Mouse (Mus musculus): ENCODE data around the gene Fstl4.
A peak's percentile ranks its signal among the peaks of the same experiment; 100 is the strongest.

Gene Fstl4

DNA sequence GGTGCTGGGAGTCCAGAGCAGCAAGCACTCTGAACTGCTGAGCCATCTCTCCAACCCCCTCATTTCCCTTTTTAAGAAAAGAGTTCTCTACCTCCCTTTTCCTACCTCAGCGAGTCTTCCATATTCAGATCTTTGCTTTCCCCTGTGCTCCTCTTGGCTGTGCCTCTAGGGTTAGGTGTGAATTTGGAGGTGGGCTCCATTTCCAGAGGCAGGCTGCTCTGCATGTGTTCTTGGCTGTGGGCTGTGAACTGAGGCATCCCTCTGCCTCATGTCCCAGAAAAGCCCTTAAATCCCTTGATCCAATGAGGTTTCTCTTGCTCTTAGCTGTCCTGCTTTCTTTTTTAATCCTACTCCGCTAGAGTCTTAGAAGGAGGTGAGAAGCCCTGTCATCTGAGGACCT lies 151.2 kb downstream of the Fstl4 start:
- DNase-seq: no peak

- DNase-seq: no peak
Observed at GRCm38 (mm10) chr11:52919231-52919960, 155.0 kb downstream of the Fstl4 start.

DNA sequence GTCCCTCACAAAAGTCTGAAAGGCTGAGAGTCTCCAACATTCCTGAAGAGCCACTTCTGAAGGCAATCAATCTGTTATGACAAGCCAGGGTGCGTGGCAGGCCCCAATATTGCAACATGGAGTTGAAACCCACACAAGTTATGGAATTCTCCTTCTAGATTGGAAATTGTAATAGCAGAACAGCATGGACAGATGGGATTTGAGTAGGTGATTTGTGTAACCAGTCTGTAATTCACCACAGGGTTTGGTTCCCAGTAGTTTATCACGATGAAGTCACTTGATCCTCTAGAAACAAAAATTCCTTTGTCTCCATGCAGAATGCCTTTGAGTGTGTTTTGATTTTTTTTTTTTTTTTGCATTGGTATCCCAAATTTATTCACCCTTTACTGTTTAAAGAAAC lies 159.8 kb downstream of the Fstl4 start:
- no peak for DNase-seq

- no peak for DNase-seq
Observed at GRCm38 (mm10) chr11:52928321-52928720, 163.9 kb downstream of the Fstl4 start.

GRCm38 (mm10) chr11:52939336-52940070 lies 175.1 kb downstream of the Fstl4 start:
- DNase-seq: no peak

DNA sequence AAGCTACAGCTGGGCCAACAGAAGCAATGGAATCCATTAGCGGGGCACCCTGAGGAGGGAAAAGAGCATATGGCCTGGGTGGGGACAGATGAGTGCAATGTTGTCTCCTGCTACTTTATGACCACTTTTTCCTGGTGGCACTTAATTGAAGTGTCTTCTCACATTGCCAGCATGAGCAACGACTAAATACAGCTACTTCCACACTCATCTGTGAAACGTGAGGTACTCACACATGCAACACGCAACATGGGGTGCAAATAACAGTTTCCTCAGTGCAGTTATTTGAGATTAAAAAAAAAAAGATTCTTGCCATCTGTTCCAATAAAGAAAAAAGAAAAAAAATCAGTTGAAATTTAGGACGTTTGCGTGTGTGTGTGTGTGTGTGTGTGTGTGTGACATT lies 178.5 kb downstream of the Fstl4 start:
- DNase-seq: no peak

GRCm38 (mm10) chr11:52954995-52955394 lies 190.6 kb downstream of the Fstl4 start:
- DNase-seq: no peak

DNA sequence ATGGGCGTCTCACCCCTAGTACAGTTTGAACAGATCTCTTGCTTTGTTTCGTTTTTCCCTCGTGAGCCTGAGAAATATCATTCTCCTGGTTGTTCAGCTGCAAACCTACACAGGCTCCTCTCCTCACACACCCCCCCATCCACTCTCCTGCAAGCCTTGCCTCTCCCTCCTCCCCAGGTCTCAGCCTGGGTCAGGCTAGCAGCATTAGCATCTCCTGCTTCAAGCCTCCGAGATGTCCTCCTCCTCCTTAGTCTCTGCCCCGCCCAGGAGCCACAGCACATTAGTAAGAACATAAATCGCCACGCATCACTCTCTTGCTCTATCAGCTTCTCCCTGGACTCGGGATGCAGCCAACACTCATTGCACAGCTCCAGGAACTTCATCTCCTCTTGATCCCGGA lies 204.4 kb downstream of the Fstl4 start:
- DNase-seq: peak; percentile 81

DNA sequence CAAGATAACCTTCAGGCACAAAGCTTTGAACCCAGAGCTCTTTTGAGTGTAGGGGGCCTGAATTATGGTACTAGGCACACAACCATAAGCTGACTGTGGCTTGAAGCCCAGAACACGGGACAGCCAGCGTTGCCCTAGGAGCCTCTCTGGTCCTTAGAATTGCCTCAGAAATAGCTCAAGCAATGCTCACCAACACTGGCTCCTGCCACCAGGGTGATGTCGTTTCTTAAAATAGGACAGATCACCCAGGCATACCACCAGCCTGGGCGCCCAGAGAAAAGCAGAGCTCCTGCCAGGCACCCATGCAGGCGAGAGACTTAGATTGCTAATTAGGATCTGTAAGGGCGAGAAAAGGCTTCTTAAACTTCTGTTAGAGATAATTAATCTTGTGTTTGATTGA lies 206.0 kb downstream of the Fstl4 start:
- DNase-seq: peak; percentile 94

- DNase-seq: no peak
Observed at GRCm38 (mm10) chr11:52986986-52987385, 222.6 kb downstream of the Fstl4 start.

GRCm38 (mm10) chr11:52994688-52995087 lies 230.3 kb downstream of the Fstl4 start:
- DNase-seq: no peak

DNA sequence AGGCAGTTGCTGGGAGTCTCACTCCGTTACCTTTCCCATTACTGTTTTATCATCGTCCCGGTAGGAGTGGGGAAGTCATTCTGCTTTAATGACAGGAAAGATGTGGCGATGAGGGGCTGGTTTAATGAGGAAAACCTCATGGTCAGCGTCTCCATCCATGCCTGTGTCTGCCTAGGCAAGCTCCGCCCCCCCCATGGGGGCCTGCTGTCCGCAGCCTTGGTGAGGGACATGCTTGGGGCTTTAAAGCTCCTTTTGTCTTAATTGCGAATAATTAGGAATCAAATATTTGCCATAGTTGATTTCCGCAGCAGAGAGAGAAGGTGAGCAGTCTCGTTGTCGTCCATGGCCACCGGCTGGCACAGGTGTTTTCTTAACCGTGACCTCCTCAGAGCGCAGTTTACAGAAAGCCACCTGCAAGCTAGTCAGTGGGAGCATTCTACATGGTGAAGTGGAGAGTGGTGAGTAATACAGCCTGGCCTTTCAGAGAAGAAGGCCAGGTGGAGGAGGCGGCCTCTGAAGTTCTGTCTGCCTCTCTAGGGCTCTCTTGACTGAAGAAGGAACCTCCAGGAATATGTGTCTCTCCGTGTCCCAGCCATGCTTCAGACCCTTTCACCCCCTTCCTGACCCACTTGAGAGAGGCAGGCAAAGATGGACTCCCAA lies 232.1 kb downstream of the Fstl4 start:
- DNase-seq: peak; percentile 57

GRCm38 (mm10) chr11:52997421-52997820 lies 233.0 kb downstream of the Fstl4 start:
- peak; percentile 74 for DNase-seq

- peak; percentile 61 for DNase-seq
Observed at GRCm38 (mm10) chr11:53000226-53000625, 235.8 kb downstream of the Fstl4 start.

- DNase-seq: peak; percentile 62
Observed at GRCm38 (mm10) chr11:53003361-53003760, 238.9 kb downstream of the Fstl4 start.

DNA sequence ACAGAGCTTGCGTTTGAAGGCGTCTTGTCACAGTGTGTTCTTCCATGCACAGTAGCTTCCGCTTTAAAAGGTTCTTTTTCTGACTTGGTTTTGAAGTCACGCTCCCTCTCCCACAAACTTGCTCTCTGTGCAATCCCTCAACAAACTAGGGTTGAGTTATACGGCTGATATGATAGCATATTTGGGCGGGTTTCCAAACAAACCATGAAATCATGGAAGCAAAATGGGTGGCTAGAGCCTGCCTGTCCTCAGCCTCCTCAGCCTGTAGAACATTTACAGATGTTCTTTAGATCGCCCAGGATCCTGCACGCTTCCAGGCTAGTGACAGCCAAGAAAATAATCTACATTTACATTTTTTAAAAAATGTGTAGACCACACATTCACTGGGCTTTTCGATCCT lies 239.4 kb downstream of the Fstl4 start:
- peak; percentile 64 for DNase-seq

GRCm38 (mm10) chr11:53009597-53009996 lies 245.2 kb downstream of the Fstl4 start:
- no peak for DNase-seq

DNA sequence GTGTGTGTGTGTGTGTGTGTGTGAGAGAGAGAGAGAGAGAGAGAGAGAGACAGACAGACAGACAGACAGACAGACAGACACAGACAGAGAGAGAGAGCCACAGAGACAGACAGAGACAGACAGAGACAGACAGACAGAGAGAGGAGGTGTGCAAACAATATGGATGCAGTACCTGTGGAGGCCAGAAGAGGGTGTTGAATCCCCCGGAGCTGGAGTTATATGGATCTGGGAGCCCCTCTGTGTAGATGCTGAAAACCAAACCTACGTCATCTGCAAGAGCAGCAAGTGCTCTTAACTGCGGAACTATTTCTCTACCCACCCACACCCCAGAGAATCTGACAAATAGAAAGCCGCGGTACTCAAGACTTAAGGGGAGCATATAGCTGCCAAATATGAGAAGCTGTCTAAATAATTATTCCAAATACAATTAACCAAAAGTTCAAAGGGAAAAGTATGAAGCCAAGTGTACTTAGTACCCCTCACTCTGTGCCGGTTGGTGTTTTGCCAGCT lies 247.6 kb downstream of the Fstl4 start:
- no peak for DNase-seq

DNA sequence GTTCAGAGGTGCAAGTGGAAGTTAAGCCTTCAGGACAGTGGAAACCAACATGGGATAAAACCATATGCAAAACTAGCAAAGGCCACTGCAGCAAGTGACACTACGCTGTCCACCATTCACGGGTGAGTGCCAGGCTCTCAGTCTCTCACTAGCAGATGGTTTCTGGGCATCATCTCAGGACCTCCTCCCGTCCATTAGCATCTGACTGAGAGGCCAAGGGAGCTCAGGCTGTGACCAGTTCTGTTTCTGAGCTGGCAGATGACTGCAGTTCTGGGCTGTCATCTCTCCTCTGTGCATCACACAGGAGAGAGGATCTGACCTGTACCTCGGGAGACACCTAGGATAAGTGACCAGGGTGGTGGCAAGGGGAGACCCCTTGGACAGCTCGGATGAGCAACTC lies 249.5 kb downstream of the Fstl4 start:
- no peak for DNase-seq

GRCm38 (mm10) chr11:53016358-53017021 lies 252.1 kb downstream of the Fstl4 start:
- DNase-seq: no peak

- no peak for DNase-seq
Observed at GRCm38 (mm10) chr11:53019509-53019908, 255.1 kb downstream of the Fstl4 start.

GRCm38 (mm10) chr11:53024403-53024802 lies 260.0 kb downstream of the Fstl4 start:
- no peak for DNase-seq

DNA sequence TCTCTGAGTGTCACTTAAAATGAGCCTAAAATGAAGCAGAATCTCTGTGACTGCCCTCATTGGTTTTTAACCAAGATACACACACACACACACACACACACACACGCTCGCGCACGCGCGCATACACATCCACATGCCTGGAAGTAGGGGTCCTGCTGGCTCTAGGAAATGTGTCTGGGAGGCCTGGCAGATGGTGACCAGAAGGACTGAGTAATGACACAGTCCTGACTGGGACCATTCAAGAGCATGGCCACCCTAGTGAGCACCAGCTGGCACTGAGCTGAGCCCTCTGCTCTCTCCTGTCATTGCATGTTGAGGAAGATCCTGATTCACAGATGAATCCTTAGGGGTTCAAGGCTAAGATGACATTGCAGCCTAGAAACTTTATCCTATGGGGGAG lies 261.3 kb downstream of the Fstl4 start:
- no peak for DNase-seq
